Mouse (Mus musculus) inflammation-experienced regulatory T-cells (primary cell): ENCODE measurements around the gene Asap3. TPM values are rescaled to one million over a fixed set of nuclear protein-coding genes. Genes with fewer than 3 reads are reported as not detected.

Experiments used
- polyA plus RNA-seq, 2 experiments: library from polyadenylated mRNA; unstranded; fragments of 100-300 nt; shearing (Covaris generic); gene quantifications; one replicate each; pipeline ENCODE4 v1.2.1; 2017

Asap3 gene
- polyA plus RNA-seq = 1 to 10 TPM in 1 of 2 experiments, under 1 TPM in 1; 0.41 to 1.1 TPM

GRCm38 (mm10) chr4:136206033-136206893, at the start of gene Asap3:
Gene Asap3, plus strand, starts transcription at chr4:136206365.

GRCm38 (mm10) chr4:136172011-136172541, 34.1 kb upstream of the Asap3 start, which contains the start of gene E2f2:
Gene E2f2, plus strand, starts transcription at chr4:136172394.

GRCm38 (mm10) chr4:136247729-136248463, 41.7 kb downstream of the Asap3 start, which contains the start of gene Tcea3:
Gene Tcea3, plus strand, starts transcription at chr4:136247729.

DNA sequence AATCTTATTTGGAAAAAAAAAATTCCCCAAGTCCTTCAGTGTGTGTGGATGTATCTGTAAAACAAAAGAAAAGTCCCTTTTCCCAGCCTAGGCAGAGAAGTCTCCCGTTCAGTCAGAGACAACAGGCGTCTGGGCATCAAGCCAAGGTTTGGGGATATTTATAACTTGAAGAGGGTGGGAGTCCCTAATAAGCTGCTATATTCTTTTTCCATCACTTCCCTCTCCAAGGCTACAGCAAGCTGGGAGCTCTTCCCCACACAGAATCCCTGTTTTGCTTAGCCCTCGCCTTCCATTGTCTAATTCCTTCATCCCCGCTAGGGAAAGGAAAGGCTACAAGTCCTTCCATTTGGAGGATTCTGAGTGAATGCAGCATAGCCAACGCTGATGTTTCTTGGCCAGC, 78.3 kb downstream of the Asap3 start, which contains the start of gene Zfp46:
Gene Zfp46 (plus strand): TSS at position 229 of the 400 bp plus-strand sequence.

Other genes starting within 250 kb of the Asap3 start
- gene Gale, start 242.6 kb upstream of the Asap3 start, polyA plus RNA-seq = 10 to 100 TPM; 20.6 to 40.7 TPM
- gene Lypla2, start 233.7 kb upstream of the Asap3 start, polyA plus RNA-seq = 100 to 1,000 TPM; 306 to 344 TPM
- 10 to 100 TPM; 68.2 to 78.0 TPM for gene Pithd1, start 219.1 kb upstream of the Asap3 start, polyA plus RNA-seq
- gene Eloa, start 184.6 kb upstream of the Asap3 start, polyA plus RNA-seq = 10 to 100 TPM; 61.6 to 61.8 TPM
- 100 to 1,000 TPM; 254 to 257 TPM for gene Rpl11, start 152.9 kb upstream of the Asap3 start, polyA plus RNA-seq
- gene Id3, start 62.9 kb upstream of the Asap3 start, polyA plus RNA-seq = 100 to 1,000 TPM; 145 to 201 TPM
- 10 to 100 TPM; 13.7 to 15.3 TPM for gene E2f2, start 34.0 kb upstream of the Asap3 start, polyA plus RNA-seq
- gene Tcea3, start 41.4 kb downstream of the Asap3 start, polyA plus RNA-seq = under 1 TPM; 0.37 to 0.62 TPM
- gene Zfp46, start 78.3 kb downstream of the Asap3 start, polyA plus RNA-seq = 10 to 100 TPM; 14.3 to 15.2 TPM
- gene Hnrnpr, start 104.6 kb downstream of the Asap3 start, polyA plus RNA-seq = 100 to 1,000 TPM; 104 to 108 TPM
- 1 to 10 TPM in 1 of 2 experiments, under 1 TPM in 1; 0.58 to 1.9 TPM for gene Htr1d, start 217.2 kb downstream of the Asap3 start, polyA plus RNA-seq